In genomic region chr2:50656351-50656750, GRCm38 (mm10) we compare ENCODE assay signal across 18 mouse cellular contexts.
DNase-seq lines count a peak whose midpoint lies in the region; ATAC-seq lines count a peak whose summit lies in the region.
"Had no signal": no experiment of that assay in that cellular context is flagged by ENCODE, and none has a peak within 500 bp of the region (broad histone marks: within the 10 kb centered on the region; RNA-seq: fewer than 3 reads in every experiment).

No protein-coding gene starts in this region.

- H3K4me3 ChIP-seq in midbrain, embryonic 11.5 days (ENCODE audit: low read depth, low read length): no peak overlapping the region
- H3K4me3 ChIP-seq: embryonic facial prominence, embryonic 10.5 days; embryonic facial prominence, embryonic 12.5 days; forebrain, embryonic 13.5 days; forebrain, embryonic 15.5 days had no signal

- H3K27ac ChIP-seq in midbrain, embryonic 11.5 days (ENCODE audit: low read depth, low read length): no peak overlapping the region
- H3K27ac ChIP-seq: embryonic facial prominence, embryonic 10.5 days; embryonic facial prominence, embryonic 12.5 days; forebrain, embryonic 13.5 days; forebrain, embryonic 15.5 days had no signal

- 91% methylated on average over 6 of the region's 6 CpGs for WGBS in midbrain, embryonic 11.5 days

- no peaks in the 10 kb centered on the region for H3K36me3 ChIP-seq in midbrain, embryonic 11.5 days (ENCODE audit: control insufficient read depth, insufficient read depth, low read length)
- H3K36me3 ChIP-seq: embryonic facial prominence, embryonic 10.5 days; embryonic facial prominence, embryonic 12.5 days; forebrain, embryonic 15.5 days had no signal

- peak; percentile 28 to 36 for DNase-seq in cerebellum, adult 18-20 months
- DNase-seq in cerebellum, adult 11 months: no peak
- peak; percentile 34 for DNase-seq in left cerebral cortex, postnatal 4 days
- DNase-seq in left cerebral cortex, postnatal 14 days (ENCODE audit: low spot score in 2 of 2): no peak
- peak; percentile 63 to 70 for DNase-seq in cerebellum, postnatal 10 days
- DNase-seq in cerebellum, postnatal 25 days: peak; percentile 19 to 50
- DNase-seq in MN1 (ENCODE audit: low spot score): no peak
- DNase-seq in midbrain, embryonic 11.5 days (ENCODE audit: low spot score, missing footprints): no peak
- DNase-seq: adrenal gland, adult 8-10 months; adrenal gland, postnatal 14 days; adrenal gland, postnatal 36 days; forebrain, postnatal 0 days had no signal

- ATAC-seq in midbrain, embryonic 11.5 days (ENCODE audit: low FRiP score): no peak
- ATAC-seq: activated CD4-positive, CD25-positive, alpha-beta regulatory T cell, adult 4 months; forebrain, embryonic 13.5 days; forebrain, embryonic 15.5 days; forebrain, postnatal 0 days; Patski had no signal

- no peaks in the 10 kb centered on the region for H3K27me3 ChIP-seq in midbrain, embryonic 11.5 days (ENCODE audit: control insufficient read depth, insufficient read depth, low read length)
- H3K27me3 ChIP-seq: embryonic facial prominence, embryonic 12.5 days; forebrain, embryonic 13.5 days; forebrain, embryonic 15.5 days; Patski had no signal

- no peak overlapping the region for H3K4me2 ChIP-seq in midbrain, embryonic 11.5 days
- H3K4me2 ChIP-seq: embryonic facial prominence, embryonic 12.5 days; forebrain, embryonic 13.5 days; forebrain, embryonic 15.5 days had no signal

- H3K9me3 ChIP-seq in midbrain, embryonic 11.5 days (ENCODE audit: control insufficient read depth, low read length): no peaks in the 10 kb centered on the region
- H3K9me3 ChIP-seq: embryonic facial prominence, embryonic 10.5 days; embryonic facial prominence, embryonic 12.5 days; forebrain, embryonic 13.5 days; forebrain, embryonic 15.5 days had no signal

- intact Hi-C loops in left cerebral cortex, postnatal 4 days (cut with DNase I): no loop called here
- intact Hi-C loops in left cerebral cortex, postnatal 14 days (cut with DNase I): no loop called here

- no peak overlapping the region for H3K9ac ChIP-seq in midbrain, embryonic 11.5 days (ENCODE audit: low read length)
- H3K9ac ChIP-seq: embryonic facial prominence, embryonic 12.5 days; forebrain, embryonic 13.5 days; forebrain, embryonic 15.5 days; forebrain, postnatal 0 days had no signal

- no peaks in the 10 kb centered on the region for H3K4me1 ChIP-seq in midbrain, embryonic 11.5 days (ENCODE audit: control insufficient read depth, insufficient read depth, low read length)
- H3K4me1 ChIP-seq: embryonic facial prominence, embryonic 10.5 days; embryonic facial prominence, embryonic 12.5 days; forebrain, embryonic 15.5 days had no signal

Comparison
In these comparisons a context has a peak if more than half of its experiments do, and no peak if none do; other contexts are left out.
1. DNase-seq: peak in cerebellum, adult 18-20 months (2 of 2), left cerebral cortex, postnatal 4 days (single experiment), cerebellum, postnatal 10 days (2 of 2) and cerebellum, postnatal 25 days (2 of 2); none in cerebellum, adult 11 months (single experiment), left cerebral cortex, postnatal 14 days (0 of 2), MN1 (single experiment) and midbrain, embryonic 11.5 days (single experiment).